Mouse (Mus musculus): ENCODE data around the gene Exosc1.
"Not testable (repeated sequence)": the region's sequence is repeated elsewhere in the genome, so short reads cannot be mapped to it uniquely, and the experiment has no call there.

The Exosc1 gene

DNA sequence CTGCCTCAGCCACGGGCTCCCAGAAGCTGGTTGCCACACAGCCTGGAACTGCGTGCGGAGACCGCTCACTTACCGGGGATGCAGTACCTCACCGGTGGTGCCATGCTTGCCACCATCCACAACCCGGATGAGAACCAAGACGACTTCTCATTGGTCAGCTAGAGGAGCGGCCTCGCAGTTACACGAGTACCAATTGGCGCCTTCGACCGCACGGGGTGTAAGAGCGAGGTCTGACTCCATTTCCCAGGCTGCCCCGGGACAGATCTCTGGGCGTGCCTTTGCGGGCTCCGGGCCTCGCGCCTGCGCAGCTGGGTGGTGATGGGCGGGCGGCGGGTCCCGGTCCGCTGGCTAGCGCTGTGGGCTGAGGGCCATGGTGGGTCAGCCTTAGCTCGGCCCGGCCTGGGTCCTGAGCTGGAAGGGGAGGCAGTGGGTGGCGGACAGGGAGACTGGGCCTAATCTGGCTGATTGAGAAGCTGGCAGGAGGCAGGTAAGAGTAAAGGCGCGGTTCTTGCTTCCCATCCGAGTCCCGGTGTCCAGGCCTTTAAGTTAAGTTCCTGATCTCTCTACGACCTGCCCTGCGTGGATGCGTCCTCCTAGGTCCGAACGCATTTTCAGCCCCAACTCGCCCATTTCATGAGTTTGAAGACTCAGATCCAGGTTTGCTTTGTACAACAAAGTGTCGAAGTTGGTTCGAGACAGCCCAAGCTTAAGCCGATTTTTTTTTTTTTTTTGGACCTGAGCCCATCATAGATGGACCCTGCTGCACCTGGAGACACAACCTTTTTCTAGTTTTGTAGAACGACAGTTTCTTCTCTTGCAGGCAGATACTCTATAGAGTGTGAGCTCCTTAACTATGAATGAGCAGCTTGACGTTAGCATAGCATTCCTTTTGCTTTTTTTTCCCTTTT, at the start of gene Exosc1, which contains the start of gene Zdhhc16:
Gene Exosc1, minus strand, starts transcription at position 245 of the 908 bp plus-strand sequence.
Gene Zdhhc16, plus strand, starts transcription at position 302 of the 908 bp plus-strand sequence.
- DNase-seq (ENCODE audit: low spot score in 2 of 2) = peak; percentile 98

- DNase-seq (ENCODE audit: low spot score in 2 of 2) = no peak
Measured at GRCm38 (mm10) chr19:41982791-41983150, 49.5 kb upstream of the Exosc1 start.

- peak; percentile 45 to 58 for DNase-seq (ENCODE audit: low spot score in 2 of 2)
Measured at GRCm38 (mm10) chr19:41981931-41982790, 48.9 kb upstream of the Exosc1 start.

DNA sequence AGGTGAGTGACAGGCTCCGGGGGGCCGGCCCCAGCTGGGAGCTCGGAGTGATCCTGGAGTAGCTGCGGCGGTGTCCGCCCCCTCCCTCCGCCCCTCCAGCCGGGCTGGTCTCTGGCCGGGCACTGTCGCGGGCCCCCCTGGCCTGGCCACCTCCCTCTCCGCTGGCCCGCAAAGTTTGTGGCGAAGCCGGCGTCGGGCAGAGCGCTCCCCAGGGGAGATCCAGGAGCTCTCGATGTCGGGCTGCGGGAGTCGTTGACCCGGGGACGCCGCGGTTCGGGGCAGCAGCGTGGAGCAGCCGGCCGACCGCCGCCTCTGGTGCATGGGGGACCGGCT, 48.3 kb upstream of the Exosc1 start, which contains the start of gene Ubtd1:
Gene Ubtd1, plus strand, starts transcription at position 169 of the 333 bp plus-strand sequence.
- no peak for DNase-seq (ENCODE audit: low spot score in 2 of 2)

GRCm38 (mm10) chr19:41980819-41981594, 47.8 kb upstream of the Exosc1 start, which contains the start of gene Mms19:
Mms19 (minus strand) TSS chr19:41981157.
- DNase-seq (ENCODE audit: low spot score in 2 of 2) = peak; percentile 99

DNA sequence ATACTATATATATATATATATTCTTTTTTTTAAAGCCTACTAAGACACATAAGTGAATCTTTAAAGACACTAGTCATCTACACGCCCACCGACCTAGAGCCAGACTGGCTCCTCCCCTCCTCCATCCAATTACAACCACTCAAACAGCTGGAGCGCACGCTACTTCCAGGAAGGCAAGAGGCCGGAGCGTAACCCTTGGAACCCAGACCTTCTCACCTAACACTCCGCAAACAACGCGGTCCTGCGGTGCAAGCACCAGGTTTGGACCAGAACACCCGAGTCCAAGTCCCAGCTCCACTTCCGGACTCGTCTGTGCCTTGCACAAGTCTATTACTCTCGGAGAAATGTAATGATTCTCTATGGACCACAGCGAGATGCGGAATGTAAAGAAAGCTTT, 47.2 kb upstream of the Exosc1 start:
- DNase-seq (ENCODE audit: low spot score in 2 of 2) = peak in 1 of 2 experiments; percentile 22

DNA sequence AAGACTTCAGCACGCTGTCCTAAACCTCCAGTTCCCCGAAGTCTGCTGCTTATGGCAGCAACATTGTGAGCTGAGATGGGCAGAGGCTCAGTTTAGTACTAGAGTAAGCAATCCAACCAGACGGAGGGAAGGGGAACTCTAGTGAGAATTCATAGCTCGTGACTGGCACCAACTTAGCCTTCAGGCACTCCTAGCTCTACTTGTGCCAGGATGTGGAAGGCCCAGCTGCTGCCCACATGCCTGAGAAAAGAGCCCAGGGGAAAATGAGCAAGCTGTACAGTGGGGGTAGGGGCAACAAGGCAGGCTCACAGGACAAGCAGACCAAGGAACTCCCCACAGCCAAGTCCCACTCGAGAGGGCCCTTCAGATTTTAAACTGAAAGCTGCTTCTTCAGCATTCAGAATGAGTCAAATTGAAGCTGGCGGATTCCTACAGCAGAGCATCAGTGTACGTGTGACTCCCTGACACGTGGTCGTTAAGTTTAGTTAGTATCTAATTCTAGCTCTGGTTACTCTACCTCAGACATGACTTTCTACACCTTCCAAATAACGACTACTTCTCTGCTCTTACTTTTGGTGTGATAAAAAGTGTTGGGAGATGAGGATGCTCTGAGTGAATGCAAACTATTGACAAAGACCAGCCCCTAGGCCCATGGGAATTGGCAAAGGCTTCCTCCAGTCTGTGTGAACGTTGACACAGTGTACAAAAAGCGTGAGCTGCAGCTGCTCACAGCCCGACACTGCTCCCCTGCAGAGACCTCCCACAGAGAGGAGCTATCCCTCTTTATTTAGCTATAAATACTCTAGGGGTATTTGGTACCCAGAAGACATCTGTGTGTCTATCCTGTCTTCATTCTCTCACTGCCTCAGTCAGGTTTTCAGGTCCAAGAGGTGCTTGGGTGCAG, 40.9 kb upstream of the Exosc1 start:
- no peak for DNase-seq (ENCODE audit: low spot score in 2 of 2)

- no peak for DNase-seq (ENCODE audit: low spot score in 2 of 2)
Measured at GRCm38 (mm10) chr19:41969618-41970017, 36.4 kb upstream of the Exosc1 start.

DNA sequence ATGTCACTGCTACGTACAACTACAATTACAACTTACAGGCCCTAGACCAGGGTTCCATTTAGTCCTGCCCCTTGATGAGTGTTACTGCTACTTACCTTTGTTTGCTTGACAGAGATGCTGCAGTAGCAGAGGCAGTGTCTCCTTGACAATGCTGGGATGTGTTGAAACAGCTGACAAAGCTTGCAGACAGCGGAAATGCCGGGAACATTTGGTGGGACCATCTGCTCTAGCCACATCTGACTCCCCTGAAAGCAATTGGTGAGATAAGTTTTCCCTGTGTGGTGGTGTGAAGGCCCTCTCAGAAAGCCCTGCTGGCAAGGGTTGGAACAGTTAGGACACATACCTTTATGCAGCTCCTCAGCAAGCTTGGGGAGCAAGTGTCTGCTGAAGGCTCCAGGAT, 20.4 kb upstream of the Exosc1 start:
- DNase-seq (ENCODE audit: low spot score in 2 of 2) = no peak

DNA sequence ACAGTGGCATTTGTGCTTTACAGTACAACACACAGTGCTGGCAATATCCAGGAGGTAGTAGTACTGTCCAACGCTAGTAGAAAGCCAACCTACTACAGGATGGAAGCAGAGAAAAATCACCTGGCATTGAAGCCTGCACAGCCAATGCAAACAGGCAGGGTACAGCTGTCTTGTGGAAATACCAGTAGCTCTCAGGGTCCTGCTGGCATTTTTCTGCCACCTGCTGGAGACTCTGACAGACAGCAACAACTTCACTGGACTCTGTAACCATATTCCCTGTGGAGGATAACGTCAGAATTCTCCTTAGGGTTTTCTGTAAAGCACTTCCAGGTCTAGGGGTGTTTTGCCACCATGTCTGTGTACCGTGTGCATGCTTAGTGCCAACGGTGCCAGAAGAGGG, 19.1 kb upstream of the Exosc1 start:
- DNase-seq (ENCODE audit: low spot score in 2 of 2) = no peak

- no peak for DNase-seq (ENCODE audit: low spot score in 2 of 2)
Measured at GRCm38 (mm10) chr19:41943841-41944240, 10.6 kb upstream of the Exosc1 start.

- DNase-seq (ENCODE audit: low spot score in 2 of 2) = no peak
Measured at GRCm38 (mm10) chr19:41938539-41938938, 5.3 kb upstream of the Exosc1 start.

- DNase-seq (ENCODE audit: low spot score in 2 of 2) = no peak
Measured at GRCm38 (mm10) chr19:41935921-41936320, 2.7 kb upstream of the Exosc1 start.

DNA sequence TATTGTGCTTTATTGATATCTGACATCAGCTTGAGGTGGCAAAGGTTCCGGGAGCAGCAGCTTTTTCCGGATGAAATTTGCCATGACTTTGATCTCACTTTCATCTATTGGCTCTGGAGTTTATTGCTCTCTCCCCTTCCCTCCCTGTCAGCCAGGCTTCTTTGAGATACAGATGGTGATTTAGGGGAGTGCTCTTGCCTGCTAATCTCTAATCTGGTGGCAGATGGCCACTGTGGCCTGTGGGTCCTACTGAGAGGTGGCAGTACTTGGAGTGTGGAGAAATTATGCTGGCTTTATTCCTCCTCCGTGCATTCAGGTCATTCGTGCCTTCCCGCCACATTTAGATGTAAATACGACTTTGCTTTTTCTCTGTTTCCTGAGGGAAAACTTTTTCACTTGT, 901 bp upstream of the Exosc1 start:
- DNase-seq (ENCODE audit: low spot score in 2 of 2) = no peak

DNA sequence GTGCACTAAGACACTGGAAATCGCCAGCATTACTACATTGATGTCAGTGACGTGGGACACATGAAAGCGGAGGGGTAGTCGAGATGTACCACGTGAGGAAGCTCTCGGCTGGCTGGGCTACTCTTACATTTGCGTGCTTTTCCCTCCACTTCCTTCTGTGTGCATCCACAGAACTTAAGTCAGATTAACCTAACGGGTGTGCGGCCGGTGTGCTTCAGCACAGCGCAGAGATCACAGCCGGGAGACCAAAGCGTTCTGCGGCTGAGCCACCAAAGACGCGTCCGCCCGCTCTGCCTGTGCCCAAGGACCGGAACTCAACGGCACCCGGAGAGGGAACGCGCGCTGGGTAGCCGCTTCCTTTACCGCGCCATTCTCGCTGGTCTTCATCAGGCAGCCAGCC, 537 bp downstream of the Exosc1 start:
- no peak for DNase-seq (ENCODE audit: low spot score in 2 of 2)

- DNase-seq (ENCODE audit: low spot score in 2 of 2) = no peak
Measured at GRCm38 (mm10) chr19:41920412-41921067, 12.7 kb downstream of the Exosc1 start.

DNA sequence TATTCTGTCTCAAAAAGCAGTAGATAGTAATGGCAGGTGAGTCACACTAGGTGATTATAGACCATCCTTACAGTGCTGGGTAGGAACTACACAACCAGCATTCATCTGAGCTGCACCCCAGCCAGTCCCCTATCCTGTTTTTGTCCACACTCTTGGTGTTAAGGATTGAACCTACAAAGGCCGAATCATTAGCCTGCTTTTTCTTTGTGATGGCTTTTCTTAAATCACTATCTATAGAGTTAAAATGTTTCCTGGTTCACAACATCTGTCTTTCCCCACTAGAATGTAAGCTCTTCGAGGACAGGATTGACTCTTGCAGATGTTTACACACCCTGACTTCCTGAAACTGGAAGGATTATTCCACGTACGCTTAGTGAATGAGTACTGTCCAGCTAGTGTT, 13.8 kb downstream of the Exosc1 start:
- DNase-seq (ENCODE audit: low spot score in 2 of 2) = no peak

- DNase-seq (ENCODE audit: low spot score in 2 of 2) = no peak
Measured at GRCm38 (mm10) chr19:41916853-41917252, 16.4 kb downstream of the Exosc1 start.

GRCm38 (mm10) chr19:41915294-41915693, 17.9 kb downstream of the Exosc1 start:
- DNase-seq (ENCODE audit: low spot score in 2 of 2) = no peak

- not testable (repeated sequence) for DNase-seq (ENCODE audit: low spot score in 2 of 2)
Measured at GRCm38 (mm10) chr19:41914592-41914882, 18.7 kb downstream of the Exosc1 start.

Measured in urinary bladder, postnatal 36 days (tissue).